Mouse (Mus musculus): ENCODE measurements around the gene Fut11. TPM values are rescaled to one million over a fixed set of nuclear protein-coding genes. Genes with fewer than 3 reads are reported as not detected.

Fut11 gene
- total and polyA plus RNA-seq, 2 experiments from 2014 or later = 11.1 to 11.9 TPM

DNA sequence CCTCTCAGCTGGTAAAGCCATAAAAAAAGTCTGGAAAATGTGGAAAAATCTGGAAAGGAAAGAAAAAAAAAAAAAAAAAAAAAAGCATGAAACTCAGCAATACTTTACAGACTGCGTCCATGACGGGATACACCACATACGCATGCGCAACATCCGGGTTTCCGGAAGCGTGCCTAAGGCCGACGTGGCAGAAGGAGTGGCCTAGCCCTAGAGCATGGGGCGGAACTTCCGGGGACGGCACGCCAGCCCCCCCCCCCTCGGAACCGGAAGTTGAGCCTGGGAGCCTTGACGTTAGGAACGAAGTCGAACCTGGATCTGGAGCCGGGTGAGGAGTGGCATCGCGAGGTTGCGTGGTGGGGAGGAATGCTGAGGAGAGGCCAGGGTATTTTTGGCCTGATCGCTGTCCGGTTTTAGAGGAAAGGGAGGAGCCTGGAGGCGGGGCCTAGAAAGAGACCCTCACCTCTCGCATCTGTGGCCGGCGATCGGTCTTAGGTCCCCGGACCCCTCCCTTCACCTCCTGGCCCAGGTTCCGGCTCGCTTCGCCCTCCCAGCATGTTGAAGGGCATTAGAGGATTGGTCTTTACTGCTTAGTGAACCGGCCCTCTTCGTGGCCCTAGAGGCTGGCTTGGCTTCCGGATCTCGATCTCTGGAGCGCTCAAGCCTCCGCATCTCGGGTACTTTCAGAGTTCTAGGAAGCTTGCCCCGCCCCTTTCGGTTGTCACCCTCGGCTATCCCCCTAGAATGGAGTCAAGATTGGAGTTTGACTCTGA, 20.5 kb upstream of the Fut11 start, which contains the start of gene Sec24c:
Gene Sec24c (plus strand): TSS at position 245 of the 770 bp plus-strand sequence.
- ATAC-seq (ENCODE audit: insufficient read depth, low read depth) = peak; percentile 95
- Histone ChIP-seq H3K9me3 (replicated peaks; ENCODE audit: control insufficient read depth, low read length) (no peaks in the 10 kb centered on the region), H3K27ac (ENCODE audit: low read depth) (peak within 1 kb of the TSS; percentile 98), H3K36me3 (replicated peaks; ENCODE audit: control insufficient read depth, insufficient read depth, low read length) (peaks cover 34% of the 10 kb centered on the region), H3K9ac (replicated peaks; ENCODE audit: low read depth, low read length) (peak within 1 kb of the TSS; percentile 79), H3K4me1 (ENCODE audit: control insufficient read depth, insufficient read depth) (peaks cover 11% of the 10 kb centered on the region; the same call in 1 of the 2 replicates), H3K4me3 (ENCODE audit: low read depth, low read length) (peak within 1 kb of the TSS; percentile 80), H3K4me2 (ENCODE audit: low read depth, low read length) (peak within 1 kb of the TSS; percentile 78), H3K27me3 (ENCODE audit: control insufficient read depth, insufficient read depth, low read length) (no peaks in the 10 kb centered on the region)
- TF ChIP-seq EP300 (IDR thresholded peaks at IDR 0.05; ENCODE audit: low read depth) = peak; percentile 87
- no peak for TF ChIP-seq CTCF (IDR thresholded peaks at IDR 0.05; ENCODE audit: low read depth)
- DNase-seq (ENCODE audit: low spot score) = peak; percentile 96
- WGBS = under 1% methylated on average over 35 of the region's 43 CpGs

- TF ChIP-seq EP300 (IDR thresholded peaks at IDR 0.05; ENCODE audit: low read depth) = no peak
- no peak for TF ChIP-seq CTCF (IDR thresholded peaks at IDR 0.05; ENCODE audit: low read depth)
- 83% methylated on average over 4 of the region's 4 CpGs for WGBS
- no peak overlapping the region for H3K4me2 ChIP-seq (ENCODE audit: low read depth, low read length)
- no peak overlapping the region for H3K4me3 ChIP-seq (ENCODE audit: low read depth, low read length)
- no peak overlapping the region for H3K27ac ChIP-seq (ENCODE audit: low read depth)
- H3K27me3 ChIP-seq (ENCODE audit: control insufficient read depth, insufficient read depth, low read length) = no peaks in the 10 kb centered on the region
- DNase-seq (ENCODE audit: low spot score) (no peak), ATAC-seq (ENCODE audit: insufficient read depth, low read depth) (no peak)
- H3K4me1 ChIP-seq (ENCODE audit: control insufficient read depth, insufficient read depth) = peaks cover 11% of the 10 kb centered on the region
- no peaks in the 10 kb centered on the region for H3K9me3 ChIP-seq (replicated peaks; ENCODE audit: control insufficient read depth, low read length)
- no peak overlapping the region for H3K9ac ChIP-seq (replicated peaks; ENCODE audit: low read depth, low read length)
- H3K36me3 ChIP-seq (replicated peaks; ENCODE audit: control insufficient read depth, insufficient read depth, low read length) = peaks cover 67% of the 10 kb centered on the region
Measured at GRCm38 (mm10) chr14:20677906-20678305, 16.9 kb upstream of the Fut11 start.

DNA sequence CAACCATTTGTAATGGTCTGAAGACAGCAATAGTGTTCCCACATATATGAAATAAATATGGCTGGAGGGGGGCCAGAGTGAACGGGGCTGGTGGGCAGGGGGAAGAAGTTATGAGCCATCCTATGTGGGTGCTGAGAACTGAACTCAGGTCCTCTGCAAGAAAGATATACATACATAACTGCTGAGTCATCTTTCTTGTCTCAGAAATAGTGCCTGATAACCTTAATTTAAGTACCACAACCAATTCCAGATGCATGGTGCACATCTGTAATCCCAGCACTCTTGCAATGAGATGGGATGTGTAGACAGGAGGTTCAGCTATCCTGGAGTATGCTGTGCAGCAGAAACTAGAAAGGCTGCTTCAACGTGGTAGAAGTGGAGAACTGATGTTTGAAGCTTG, 13.0 kb upstream of the Fut11 start:
- peaks cover 96% of the 10 kb centered on the region for H3K36me3 ChIP-seq (replicated peaks; ENCODE audit: control insufficient read depth, insufficient read depth, low read length)
- ATAC-seq (ENCODE audit: insufficient read depth, low read depth) (no peak), DNase-seq (ENCODE audit: low spot score) (no peak)
- no peak for TF ChIP-seq EP300 (IDR thresholded peaks at IDR 0.05; ENCODE audit: low read depth)
- no peak for TF ChIP-seq CTCF (IDR thresholded peaks at IDR 0.05; ENCODE audit: low read depth)
- no peak overlapping the region for H3K4me3 ChIP-seq (ENCODE audit: low read depth, low read length)
- H3K4me2 ChIP-seq (ENCODE audit: low read depth, low read length) = no peak overlapping the region
- peak overlapping the region; percentile 56 for H3K27ac ChIP-seq (ENCODE audit: low read depth)
- H3K27me3 ChIP-seq (ENCODE audit: control insufficient read depth, insufficient read depth, low read length) = no peaks in the 10 kb centered on the region
- H3K4me1 ChIP-seq (ENCODE audit: control insufficient read depth, insufficient read depth) = no peaks in the 10 kb centered on the region; the same call in 1 of the 2 replicates
- H3K9me3 ChIP-seq (replicated peaks; ENCODE audit: control insufficient read depth, low read length) = no peaks in the 10 kb centered on the region
- no peak overlapping the region for H3K9ac ChIP-seq (replicated peaks; ENCODE audit: low read depth, low read length)
- WGBS = 86% methylated on average over 2 of the region's 2 CpGs

DNA sequence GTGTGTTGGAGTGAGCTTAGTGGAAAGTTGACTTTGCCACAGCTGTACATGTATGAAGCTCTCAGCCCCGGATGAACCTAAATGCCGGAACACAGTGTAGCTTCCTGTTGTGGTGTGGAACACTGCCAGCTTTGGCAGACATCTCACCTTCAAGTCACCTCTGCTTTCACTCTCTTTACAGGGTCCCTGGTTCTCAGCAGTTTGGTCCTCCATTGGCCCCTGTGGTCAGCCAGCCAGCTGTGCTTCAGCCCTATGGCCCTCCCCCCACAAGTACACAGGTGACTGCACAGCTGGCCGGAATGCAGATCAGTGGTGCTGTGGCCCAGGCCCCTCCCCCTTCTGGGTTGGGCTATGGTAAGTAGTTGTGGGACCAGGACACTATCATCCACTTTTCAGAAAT, 12.3 kb upstream of the Fut11 start:
- no peaks in the 10 kb centered on the region for H3K27me3 ChIP-seq (ENCODE audit: control insufficient read depth, insufficient read depth, low read length)
- H3K9me3 ChIP-seq (replicated peaks; ENCODE audit: control insufficient read depth, low read length) = no peaks in the 10 kb centered on the region
- no peaks in the 10 kb centered on the region; the same call in 1 of the 2 replicates for H3K4me1 ChIP-seq (ENCODE audit: control insufficient read depth, insufficient read depth)
- H3K4me2 ChIP-seq (ENCODE audit: low read depth, low read length) = no peak overlapping the region
- H3K4me3 ChIP-seq (ENCODE audit: low read depth, low read length) = no peak overlapping the region
- DNase-seq (ENCODE audit: low spot score) (peak; percentile 78), ATAC-seq (ENCODE audit: insufficient read depth, low read depth) (peak; percentile 74)
- no peak overlapping the region for H3K9ac ChIP-seq (replicated peaks; ENCODE audit: low read depth, low read length)
- peaks cover 97% of the 10 kb centered on the region for H3K36me3 ChIP-seq (replicated peaks; ENCODE audit: control insufficient read depth, insufficient read depth, low read length)
- 10% methylated on average over 3 of the region's 3 CpGs for WGBS
- TF ChIP-seq CTCF (IDR thresholded peaks at IDR 0.05; ENCODE audit: low read depth) (no peak), EP300 (IDR thresholded peaks at IDR 0.05; ENCODE audit: low read depth) (no peak)
- peak overlapping the region; percentile 56 for H3K27ac ChIP-seq (ENCODE audit: low read depth)

DNA sequence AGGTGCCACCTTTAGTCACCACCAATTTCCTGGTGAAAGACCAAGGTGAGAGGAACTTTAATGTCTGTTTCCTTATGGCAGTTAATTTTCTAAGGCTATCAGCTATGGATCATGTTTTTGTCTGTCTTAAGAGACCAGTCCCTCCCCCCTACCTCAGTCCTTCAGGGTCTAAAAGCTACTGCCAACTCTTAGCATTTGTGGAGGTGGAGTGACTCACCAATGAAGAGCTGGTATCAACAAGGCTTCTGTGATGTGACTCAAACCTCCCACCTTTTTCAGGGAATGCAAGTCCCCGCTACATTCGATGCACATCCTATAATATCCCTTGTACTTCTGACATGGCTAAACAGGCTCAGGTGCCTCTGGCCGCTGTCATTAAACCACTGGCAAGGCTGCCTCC, 8.2 kb upstream of the Fut11 start:
- 97% methylated on average over 3 of the region's 3 CpGs for WGBS
- DNase-seq (ENCODE audit: low spot score) (no peak), ATAC-seq (ENCODE audit: insufficient read depth, low read depth) (no peak)
- no peaks in the 10 kb centered on the region for H3K9me3 ChIP-seq (replicated peaks; ENCODE audit: control insufficient read depth, low read length)
- H3K4me2 ChIP-seq (ENCODE audit: low read depth, low read length) = no peak overlapping the region
- TF ChIP-seq EP300 (IDR thresholded peaks at IDR 0.05; ENCODE audit: low read depth) (no peak), CTCF (IDR thresholded peaks at IDR 0.05; ENCODE audit: low read depth) (no peak)
- H3K27me3 ChIP-seq (ENCODE audit: control insufficient read depth, insufficient read depth, low read length) = no peaks in the 10 kb centered on the region
- no peak overlapping the region for H3K9ac ChIP-seq (replicated peaks; ENCODE audit: low read depth, low read length)
- H3K27ac ChIP-seq (ENCODE audit: low read depth) = no peak overlapping the region
- H3K4me3 ChIP-seq (ENCODE audit: low read depth, low read length) = no peak overlapping the region
- H3K4me1 ChIP-seq (ENCODE audit: control insufficient read depth, insufficient read depth) = no peaks in the 10 kb centered on the region; the same call in 1 of the 2 replicates
- peaks cover 96% of the 10 kb centered on the region for H3K36me3 ChIP-seq (replicated peaks; ENCODE audit: control insufficient read depth, insufficient read depth, low read length)
